Mouse (Mus musculus): ENCODE measurements around the gene Ppp2r5a. TPM values are rescaled to one million over a fixed set of nuclear protein-coding genes. Genes with fewer than 3 reads are reported as not detected.
"Not testable (repeated sequence)": the region's sequence is repeated elsewhere in the genome, so short reads cannot be mapped to it uniquely, and the experiment has no call there.

The Ppp2r5a gene
- polyA plus RNA-seq, 1 experiment from 2014 or later: 24.8 TPM

DNA sequence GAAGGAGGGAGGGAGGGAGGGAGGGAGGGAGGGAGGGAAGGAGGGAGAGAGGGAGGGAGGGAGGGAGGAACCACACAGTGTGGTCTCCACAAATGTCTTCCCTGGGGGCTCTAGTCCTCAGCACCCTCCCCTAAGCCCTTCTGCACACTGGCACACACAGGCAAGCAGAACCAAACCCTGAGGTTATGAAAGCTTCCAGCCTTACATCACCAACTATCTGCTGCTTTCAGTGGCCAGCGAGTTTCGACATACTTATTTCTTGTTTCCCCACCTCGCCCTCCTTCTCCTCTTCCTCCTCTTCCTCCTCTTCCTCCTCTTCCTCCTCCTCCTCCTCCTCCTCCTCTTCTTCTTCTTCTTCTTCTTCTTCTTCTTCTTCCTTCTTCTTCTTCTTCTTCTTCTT lies 19.6 kb upstream of the Ppp2r5a start:
- DNase-seq (ENCODE audit: low spot score); H3K4me2 ChIP-seq (ENCODE audit: low read depth, low read length); H3K27me3 ChIP-seq (ENCODE audit: control insufficient read depth, insufficient read depth, low read length); H3K27ac ChIP-seq (replicated peaks; ENCODE audit: low read depth, low read length); H3K9ac ChIP-seq (replicated peaks; ENCODE audit: low read length); H3K9me3 ChIP-seq (replicated peaks; ENCODE audit: control insufficient read depth, low read length); ATAC-seq (replicated peaks; ENCODE audit: insufficient number of reproducible peaks, low FRiP score, low TSS enrichment, low read depth); H3K4me1 ChIP-seq (ENCODE audit: control insufficient read depth, insufficient read depth, low read length); H3K4me3 ChIP-seq (ENCODE audit: low read depth, low read length); H3K36me3 ChIP-seq (replicated peaks; ENCODE audit: control insufficient read depth, insufficient read depth, low read depth, low read length): not testable (repeated sequence)
- 56% methylated on average over 3 of the region's 3 CpGs for WGBS

DNA sequence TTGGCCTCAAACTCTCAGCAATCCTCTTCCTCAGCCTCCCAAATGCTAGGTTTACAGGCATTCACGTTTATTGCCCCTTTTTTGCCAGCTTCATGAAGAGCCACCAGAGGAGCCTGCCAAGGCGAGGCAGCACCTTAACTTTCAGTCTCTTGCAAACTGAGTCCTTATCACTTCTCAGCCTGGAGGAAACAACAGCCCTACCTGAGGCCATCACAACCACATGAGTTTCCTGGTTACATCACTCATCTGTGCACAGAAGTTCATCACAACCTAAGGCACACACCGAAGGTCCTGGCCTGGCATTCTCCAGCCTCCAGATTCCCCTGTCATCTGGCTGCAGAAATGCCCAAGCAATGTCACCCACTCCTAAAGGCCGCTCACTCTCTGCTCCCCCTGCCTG lies 19.1 kb upstream of the Ppp2r5a start:
- Histone ChIP-seq H3K36me3 (replicated peaks; ENCODE audit: control insufficient read depth, insufficient read depth, low read depth, low read length) (no peaks in the 10 kb centered on the region), H3K4me2 (ENCODE audit: low read depth, low read length) (no peak overlapping the region), H3K4me3 (ENCODE audit: low read depth, low read length) (no peak overlapping the region), H3K27ac (replicated peaks; ENCODE audit: low read depth, low read length) (no peak overlapping the region), H3K9ac (replicated peaks; ENCODE audit: low read length) (no peak overlapping the region), H3K4me1 (ENCODE audit: control insufficient read depth, insufficient read depth, low read length) (no peaks in the 10 kb centered on the region), H3K27me3 (ENCODE audit: control insufficient read depth, insufficient read depth, low read length) (no peaks in the 10 kb centered on the region), H3K9me3 (replicated peaks; ENCODE audit: control insufficient read depth, low read length) (no peaks in the 10 kb centered on the region)
- no peak for ATAC-seq (replicated peaks; ENCODE audit: insufficient number of reproducible peaks, low FRiP score, low TSS enrichment, low read depth)
- 69% methylated on average over 4 of the region's 4 CpGs for WGBS
- no peak for DNase-seq (ENCODE audit: low spot score)

DNA sequence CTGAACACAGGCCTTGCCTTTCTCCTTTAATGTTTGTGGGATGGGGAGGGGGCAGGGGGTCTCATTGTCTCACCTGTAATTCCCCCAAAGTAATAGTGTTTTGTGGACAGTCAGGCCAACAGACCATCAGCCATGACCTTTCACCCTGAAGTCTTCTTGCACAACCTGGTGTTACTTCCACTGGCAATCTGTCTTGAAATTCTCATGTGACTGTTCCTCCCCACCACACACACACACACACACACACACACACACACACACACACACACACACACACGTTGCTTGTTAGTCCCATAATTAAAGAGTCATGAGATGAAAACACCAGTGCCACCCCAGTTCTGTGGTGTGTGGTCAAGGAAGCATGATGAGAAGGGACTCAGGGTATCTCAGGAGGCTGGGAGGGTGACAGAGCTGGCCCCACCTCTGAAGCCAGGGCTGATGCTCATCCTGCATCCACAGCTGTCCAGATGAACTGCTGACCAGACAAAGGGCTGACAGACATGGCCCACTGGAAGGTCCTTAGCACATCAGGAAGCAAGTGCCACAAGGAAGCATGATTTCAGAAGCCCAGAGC lies 18.4 kb upstream of the Ppp2r5a start:
- Histone ChIP-seq H3K4me3 (ENCODE audit: low read depth, low read length) (no peak overlapping the region), H3K4me2 (ENCODE audit: low read depth, low read length) (no peak overlapping the region), H3K27me3 (ENCODE audit: control insufficient read depth, insufficient read depth, low read length) (no peaks in the 10 kb centered on the region), H3K36me3 (replicated peaks; ENCODE audit: control insufficient read depth, insufficient read depth, low read depth, low read length) (no peaks in the 10 kb centered on the region), H3K9ac (replicated peaks; ENCODE audit: low read length) (no peak overlapping the region), H3K4me1 (ENCODE audit: control insufficient read depth, insufficient read depth, low read length) (no peaks in the 10 kb centered on the region), H3K27ac (replicated peaks; ENCODE audit: low read depth, low read length) (no peak overlapping the region), H3K9me3 (replicated peaks; ENCODE audit: control insufficient read depth, low read length) (no peaks in the 10 kb centered on the region)
- WGBS: 43% methylated on average over 1 of the region's 1 CpGs
- ATAC-seq (replicated peaks; ENCODE audit: insufficient number of reproducible peaks, low FRiP score, low TSS enrichment, low read depth) (no peak), DNase-seq (ENCODE audit: low spot score) (no peak)

DNA sequence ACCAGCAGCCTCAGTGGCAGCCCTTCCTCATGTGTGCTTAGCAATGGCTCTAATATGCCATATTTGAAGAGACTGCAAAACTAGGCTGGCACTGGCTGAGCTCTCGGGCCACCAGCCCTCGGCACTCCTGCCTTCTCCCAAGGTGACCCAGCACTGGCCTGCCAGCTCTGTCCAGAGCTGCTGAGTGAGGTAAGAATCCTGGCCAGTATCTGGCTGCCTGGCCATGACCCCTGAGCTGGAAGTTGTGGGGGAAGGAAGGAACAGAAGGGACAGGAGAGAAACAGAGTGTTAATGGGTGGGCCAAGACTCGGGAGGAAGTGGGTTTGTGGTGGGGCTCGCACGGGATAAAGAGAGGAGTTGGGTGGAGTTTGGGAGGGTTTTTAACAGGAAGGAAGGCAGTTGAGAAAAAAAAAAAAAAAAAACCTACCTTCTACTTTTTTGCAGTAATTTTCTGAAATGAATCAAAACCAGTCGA lies 17.9 kb upstream of the Ppp2r5a start:
- Histone ChIP-seq H3K36me3 (replicated peaks; ENCODE audit: control insufficient read depth, insufficient read depth, low read depth, low read length) (no peaks in the 10 kb centered on the region), H3K27me3 (ENCODE audit: control insufficient read depth, insufficient read depth, low read length) (no peaks in the 10 kb centered on the region), H3K4me1 (ENCODE audit: control insufficient read depth, insufficient read depth, low read length) (no peaks in the 10 kb centered on the region), H3K4me2 (ENCODE audit: low read depth, low read length) (no peak overlapping the region), H3K9ac (replicated peaks; ENCODE audit: low read length) (no peak overlapping the region), H3K27ac (replicated peaks; ENCODE audit: low read depth, low read length) (no peak overlapping the region), H3K4me3 (ENCODE audit: low read depth, low read length) (no peak overlapping the region), H3K9me3 (replicated peaks; ENCODE audit: control insufficient read depth, low read length) (no peaks in the 10 kb centered on the region)
- ATAC-seq (replicated peaks; ENCODE audit: insufficient number of reproducible peaks, low FRiP score, low TSS enrichment, low read depth): no peak
- WGBS: 38% methylated on average over 6 of the region's 6 CpGs
- no peak for DNase-seq (ENCODE audit: low spot score)

DNA sequence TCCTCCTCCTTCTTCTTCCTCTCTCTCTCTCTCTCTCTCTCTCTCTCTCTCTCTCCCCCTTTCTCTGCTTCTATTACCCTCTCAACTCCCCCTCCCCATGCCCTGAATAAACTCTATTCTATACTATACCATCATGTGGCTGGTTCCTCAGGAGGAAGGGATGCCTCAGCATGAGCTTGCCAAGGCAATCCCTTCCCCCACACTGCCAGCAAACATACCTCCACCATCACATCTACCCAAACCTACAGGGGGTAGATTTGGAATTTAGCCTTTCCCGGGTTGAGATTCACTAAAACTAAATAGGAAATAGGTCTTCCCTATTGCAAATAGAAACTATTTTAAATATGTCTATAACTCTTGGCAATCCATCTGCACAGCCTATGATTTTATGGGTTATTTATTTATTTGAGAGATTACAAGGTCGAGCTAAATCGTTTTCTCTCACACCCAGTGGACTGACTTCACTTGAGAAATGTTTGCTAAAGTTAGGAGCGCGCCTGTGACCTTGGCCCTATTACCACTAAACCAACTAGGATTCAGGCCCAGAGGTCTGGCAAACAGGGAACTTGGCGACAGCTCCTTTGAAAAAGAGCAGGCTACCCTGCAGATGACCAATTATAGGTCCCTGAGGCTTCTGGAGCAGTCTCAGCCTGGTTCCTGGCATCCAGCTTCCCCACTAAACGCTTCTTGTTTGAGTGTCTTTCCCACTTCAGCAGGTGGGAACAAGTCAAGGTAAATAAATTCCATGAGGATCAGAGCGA lies 17.1 kb upstream of the Ppp2r5a start:
- no peaks in the 10 kb centered on the region for H3K9me3 ChIP-seq (replicated peaks; ENCODE audit: control insufficient read depth, low read length)
- ATAC-seq (replicated peaks; ENCODE audit: insufficient number of reproducible peaks, low FRiP score, low TSS enrichment, low read depth) (no peak), DNase-seq (ENCODE audit: low spot score) (peak; percentile 31)
- no peak overlapping the region for H3K9ac ChIP-seq (replicated peaks; ENCODE audit: low read length)
- 37% methylated on average over 8 of the region's 8 CpGs for WGBS
- H3K27ac ChIP-seq (replicated peaks; ENCODE audit: low read depth, low read length): no peak overlapping the region
- H3K4me2 ChIP-seq (ENCODE audit: low read depth, low read length): no peak overlapping the region
- H3K4me1 ChIP-seq (ENCODE audit: control insufficient read depth, insufficient read depth, low read length): no peaks in the 10 kb centered on the region
- no peaks in the 10 kb centered on the region for H3K36me3 ChIP-seq (replicated peaks; ENCODE audit: control insufficient read depth, insufficient read depth, low read depth, low read length)
- no peak overlapping the region for H3K4me3 ChIP-seq (ENCODE audit: low read depth, low read length)
- no peaks in the 10 kb centered on the region for H3K27me3 ChIP-seq (ENCODE audit: control insufficient read depth, insufficient read depth, low read length)

DNA sequence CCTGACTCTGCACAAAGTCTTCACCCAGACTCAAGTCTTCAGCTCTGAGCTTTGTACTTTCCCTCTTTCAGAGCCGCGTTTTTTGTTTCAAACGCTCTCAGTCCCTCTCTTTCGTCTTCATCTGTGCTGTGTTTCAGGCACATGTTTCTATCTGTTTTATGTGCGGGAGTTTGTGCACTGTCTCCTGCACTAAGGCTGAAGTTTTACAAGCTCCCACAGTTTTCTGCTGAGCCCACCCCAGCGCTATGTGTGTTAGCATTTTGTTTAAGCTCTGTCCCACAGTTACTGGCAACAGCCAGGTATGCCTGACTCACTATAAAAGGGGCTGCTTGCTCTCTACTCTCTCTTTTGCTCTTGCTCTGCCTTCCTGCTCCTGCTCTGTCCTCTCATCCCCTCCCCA lies 16.3 kb upstream of the Ppp2r5a start:
- Histone ChIP-seq H3K27me3 (ENCODE audit: control insufficient read depth, insufficient read depth, low read length) (no peaks in the 10 kb centered on the region), H3K27ac (replicated peaks; ENCODE audit: low read depth, low read length) (no peak overlapping the region), H3K9ac (replicated peaks; ENCODE audit: low read length) (no peak overlapping the region), H3K4me1 (ENCODE audit: control insufficient read depth, insufficient read depth, low read length) (no peaks in the 10 kb centered on the region), H3K36me3 (replicated peaks; ENCODE audit: control insufficient read depth, insufficient read depth, low read depth, low read length) (no peaks in the 10 kb centered on the region), H3K4me3 (ENCODE audit: low read depth, low read length) (no peak overlapping the region), H3K4me2 (ENCODE audit: low read depth, low read length) (no peak overlapping the region), H3K9me3 (replicated peaks; ENCODE audit: control insufficient read depth, low read length) (no peaks in the 10 kb centered on the region)
- DNase-seq (ENCODE audit: low spot score): no peak
- no peak for ATAC-seq (replicated peaks; ENCODE audit: insufficient number of reproducible peaks, low FRiP score, low TSS enrichment, low read depth)
- WGBS: 55% methylated on average over 6 of the region's 6 CpGs

DNA sequence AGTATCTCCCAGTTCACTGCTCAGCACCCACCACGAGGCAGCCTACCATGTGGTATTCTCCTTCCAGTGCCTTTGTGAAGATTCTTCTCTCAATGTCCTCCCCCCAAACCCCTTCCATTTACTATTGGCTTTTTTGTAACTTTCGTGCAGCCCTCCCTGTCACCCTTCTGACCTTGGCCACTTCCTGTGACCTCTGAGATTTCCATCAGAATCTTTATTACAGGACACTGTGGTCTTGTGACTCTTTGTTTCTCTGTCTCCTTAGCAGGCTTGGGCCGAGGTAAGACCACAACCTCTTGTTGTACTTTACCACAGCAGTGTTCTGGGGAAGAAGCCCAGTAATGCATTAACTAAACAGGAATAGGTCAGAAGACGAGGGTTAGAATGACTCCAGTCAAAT lies 15.9 kb upstream of the Ppp2r5a start:
- H3K27ac ChIP-seq (replicated peaks; ENCODE audit: low read depth, low read length): no peak overlapping the region
- H3K9me3 ChIP-seq (replicated peaks; ENCODE audit: control insufficient read depth, low read length): no peaks in the 10 kb centered on the region
- H3K4me3 ChIP-seq (ENCODE audit: low read depth, low read length): no peak overlapping the region
- ATAC-seq (replicated peaks; ENCODE audit: insufficient number of reproducible peaks, low FRiP score, low TSS enrichment, low read depth) (no peak), DNase-seq (ENCODE audit: low spot score) (no peak)
- no peaks in the 10 kb centered on the region for H3K27me3 ChIP-seq (ENCODE audit: control insufficient read depth, insufficient read depth, low read length)
- 44% methylated on average over 4 of the region's 4 CpGs for WGBS
- no peaks in the 10 kb centered on the region for H3K36me3 ChIP-seq (replicated peaks; ENCODE audit: control insufficient read depth, insufficient read depth, low read depth, low read length)
- no peaks in the 10 kb centered on the region for H3K4me1 ChIP-seq (ENCODE audit: control insufficient read depth, insufficient read depth, low read length)
- H3K4me2 ChIP-seq (ENCODE audit: low read depth, low read length): no peak overlapping the region
- no peak overlapping the region for H3K9ac ChIP-seq (replicated peaks; ENCODE audit: low read length)

DNA sequence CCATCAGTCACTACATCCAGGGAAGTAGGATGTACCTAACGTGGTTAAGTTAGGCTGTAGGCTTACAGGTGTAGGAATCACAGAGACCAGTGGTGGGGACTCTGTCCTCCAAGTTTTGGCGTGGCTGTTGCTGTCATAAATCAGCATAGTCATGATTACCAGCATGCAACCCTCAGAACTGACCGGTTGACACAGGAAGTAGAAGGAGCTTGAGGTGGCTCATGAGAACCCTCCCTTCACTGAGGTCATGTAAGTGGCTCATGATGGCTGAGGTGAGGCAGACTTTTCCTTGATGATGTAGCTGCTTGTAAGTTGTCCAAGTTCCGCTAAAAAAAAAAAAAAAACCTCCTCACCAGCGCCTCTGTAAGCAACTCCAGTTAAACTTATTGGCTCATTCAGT lies 14.0 kb upstream of the Ppp2r5a start:
- no peak for ATAC-seq (replicated peaks; ENCODE audit: insufficient number of reproducible peaks, low FRiP score, low TSS enrichment, low read depth)
- no peak overlapping the region for H3K9ac ChIP-seq (replicated peaks; ENCODE audit: low read length)
- H3K4me3 ChIP-seq (ENCODE audit: low read depth, low read length): no peak overlapping the region
- 73% methylated on average over 5 of the region's 5 CpGs for WGBS
- H3K27ac ChIP-seq (replicated peaks; ENCODE audit: low read depth, low read length): no peak overlapping the region
- H3K9me3 ChIP-seq (replicated peaks; ENCODE audit: control insufficient read depth, low read length): no peaks in the 10 kb centered on the region
- no peak overlapping the region for H3K4me2 ChIP-seq (ENCODE audit: low read depth, low read length)
- DNase-seq (ENCODE audit: low spot score): no peak
- H3K36me3 ChIP-seq (replicated peaks; ENCODE audit: control insufficient read depth, insufficient read depth, low read depth, low read length): no peaks in the 10 kb centered on the region
- H3K4me1 ChIP-seq (ENCODE audit: control insufficient read depth, insufficient read depth, low read length): no peaks in the 10 kb centered on the region
- no peaks in the 10 kb centered on the region for H3K27me3 ChIP-seq (ENCODE audit: control insufficient read depth, insufficient read depth, low read length)

Measured in embryonic facial prominence, embryonic 11.5 days (tissue).